Comparison of ENCODE assay signal across 9 mouse cellular contexts in genomic region chr1:54924309-54924685, GRCm38 (mm10). TPM values are rescaled to one million over a fixed set of nuclear protein-coding genes. Genes with fewer than 3 reads are reported as not detected.
A peak's percentile ranks its signal among the peaks of the same experiment; 100 is the strongest.
DNase-seq lines count a peak whose midpoint lies in the region; ATAC-seq and TF ChIP-seq lines count a peak whose summit lies in the region.
"Had no signal": no experiment of that assay in that cellular context is flagged by ENCODE, and none has a peak within 500 bp of the region (broad histone marks: within the 10 kb centered on the region; RNA-seq: fewer than 3 reads in every experiment).

No protein-coding gene starts in this region.

- WGBS in spleen, adult 2 months: 32% methylated on average over 4 of the region's 4 CpGs
- WGBS in liver, embryonic 12.5 days (ENCODE audit: insufficient replicate concordance): 45% methylated on average over 4 of the region's 4 CpGs

- H3K27ac ChIP-seq in gastrocnemius, adult 2 months: peak overlapping the region; percentile 53
- peak overlapping the region; percentile 90 for H3K27ac ChIP-seq in spleen, adult 2 months (ENCODE audit: insufficient read depth, low read length)
- H3K27ac ChIP-seq in liver, embryonic 12.5 days: no peak overlapping the region

- H3K4me1 ChIP-seq in spleen, adult 2 months (ENCODE audit: control insufficient read depth, insufficient read depth, insufficient read length): peaks cover 25% of the 10 kb centered on the region
- peaks cover 33% of the 10 kb centered on the region for H3K4me1 ChIP-seq in liver, embryonic 12.5 days

- peak overlapping the region; percentile 91 for H3K4me2 ChIP-seq in liver, embryonic 12.5 days

- no peak for TF ChIP-seq CTCF in gastrocnemius, adult 2 months (IDR thresholded peaks at IDR 0.05)
- no peak for TF ChIP-seq CTCF in spleen, adult 2 months (IDR thresholded peaks at IDR 0.05; ENCODE audit: extremely low read depth, insufficient read depth, insufficient read length, insufficient replicate concordance)

- H3K9me3 ChIP-seq in liver, embryonic 12.5 days (replicated peaks): no peaks in the 10 kb centered on the region

- H3K9ac ChIP-seq in liver, embryonic 12.5 days: no peak overlapping the region

- H3K36me3 ChIP-seq in spleen, adult 2 months (ENCODE audit: control insufficient read depth, insufficient read depth, low read length): no peaks in the 10 kb centered on the region
- no peaks in the 10 kb centered on the region for H3K36me3 ChIP-seq in liver, embryonic 12.5 days

- H3K4me3 ChIP-seq in gastrocnemius, adult 2 months: peak overlapping the region; percentile 90
- H3K4me3 ChIP-seq in spleen, adult 2 months (ENCODE audit: extremely low read depth, insufficient read depth, insufficient read length): peak overlapping the region; percentile 94
- no peak overlapping the region for H3K4me3 ChIP-seq in liver, embryonic 12.5 days

- ATAC-seq in liver, embryonic 12.5 days: no peak

- TF ChIP-seq POLR2A in spleen, adult 2 months (IDR thresholded peaks at IDR 0.05; ENCODE audit: low read depth, low read length): no peak; the same call in 1 of the 2 replicates

- no peak for DNase-seq in gastrocnemius, adult 2 months
- no peak for DNase-seq in gastrocnemius, postnatal 25 days
- no peak for DNase-seq in spleen, adult 2 months (ENCODE audit: low read depth in 1 of 2, low spot score in 2 of 2)
- DNase-seq in spleen, postnatal 4 days (ENCODE audit: low spot score in 2 of 2): no peak
- peak; percentile 54 for DNase-seq in thymus, postnatal 25 days
- no peak for DNase-seq in right cerebral cortex, postnatal 36 days (ENCODE audit: low spot score in 2 of 2)
- DNase-seq in right cerebral cortex, adult 2 months (ENCODE audit: low spot score in 2 of 2): no peak
- DNase-seq: kidney, adult 9 months had no signal

- intact Hi-C loops in gastrocnemius, adult 2 months (cut with DNase I): no loop called here

- H3K27me3 ChIP-seq in spleen, adult 2 months (ENCODE audit: control insufficient read depth, insufficient read depth, low read length): no peaks in the 10 kb centered on the region
- H3K27me3 ChIP-seq in liver, embryonic 12.5 days (replicated peaks): peaks cover 43% of the 10 kb centered on the region

RNA-seq across cellular contexts. Expression of gene Ankrd44, which starts 1.9 kb away (rescaled TPM):
- total RNA-seq in gastrocnemius, adult 2 months (2021): 1 to 10 TPM; 7.5 to 9.6 TPM
- total RNA-seq in gastrocnemius, postnatal 25 days (2021): 1 to 10 TPM; 5.3 to 5.5 TPM
- 43.1 and 46.2 TPM in 2 replicates for polyA plus RNA-seq in spleen, adult 2 months (2012; rRNA removed)
- 4.5 and 6.1 TPM in 2 replicates for polyA plus RNA-seq in liver, embryonic 12.5 days (2016; fragmentation: Nextera tagmentation; extraction: Ambion mirVana)
